Mouse (Mus musculus) kidney, postnatal 4 days (tissue): ENCODE data around the gene Eln.

Experiments used
- DNase-seq, 2 experiments: peaks; one replicate each; pipeline ENCODE4 v3.0.0; 2021; ENCODE audit warnings: mixed read lengths in 2 of 2

Eln gene

GRCm38 (mm10) chr5:134746890-134747511 lies at the start of gene Eln:
Gene Eln, minus strand, starts transcription at chr5:134747323.
- DNase-seq: peak; percentile 58 to 69

DNA sequence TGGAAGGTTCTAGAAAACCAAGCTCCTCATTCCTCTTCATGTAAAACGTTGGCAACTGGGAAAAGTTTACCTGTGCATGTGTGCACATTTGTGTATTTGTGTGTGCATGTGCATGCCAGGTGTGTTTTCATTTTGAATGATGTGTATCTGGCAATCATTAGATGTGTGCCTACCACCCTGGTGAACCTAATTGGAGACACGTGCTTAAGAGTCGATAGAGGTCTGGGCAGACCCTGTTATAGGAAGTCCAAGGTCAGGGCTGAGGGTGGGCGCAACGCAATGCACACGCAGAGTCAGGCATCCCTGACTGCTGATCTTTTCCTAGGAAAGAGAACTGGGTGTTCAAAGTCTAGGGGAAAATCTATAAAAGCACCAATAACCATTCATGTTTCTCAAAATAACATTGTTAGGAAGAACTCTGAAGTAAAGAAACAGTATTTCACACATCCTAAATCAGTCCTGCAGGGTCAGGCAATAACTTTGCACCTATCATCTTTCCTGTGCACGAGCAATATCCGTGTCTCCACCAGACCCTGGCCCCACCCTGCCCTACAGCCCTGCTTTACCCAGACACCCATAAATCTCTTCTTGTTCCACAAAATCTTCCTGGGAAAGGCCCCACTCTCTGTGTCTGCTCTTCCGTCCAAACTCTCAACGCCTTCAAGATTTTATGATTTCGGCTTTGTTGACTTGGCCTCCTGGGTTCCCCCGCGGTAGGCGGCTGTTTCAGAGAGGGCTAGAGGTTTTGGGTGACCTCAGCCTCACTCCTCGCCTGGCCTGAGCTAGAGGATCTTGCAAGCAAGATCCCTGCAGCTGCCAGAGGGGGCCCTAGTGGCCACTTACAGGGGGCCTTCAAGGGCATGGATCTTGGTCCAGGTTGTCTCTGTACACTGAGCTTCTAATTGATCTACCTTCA lies 43.2 kb upstream of the Eln start:
- DNase-seq: peak; percentile 24 to 54

DNA sequence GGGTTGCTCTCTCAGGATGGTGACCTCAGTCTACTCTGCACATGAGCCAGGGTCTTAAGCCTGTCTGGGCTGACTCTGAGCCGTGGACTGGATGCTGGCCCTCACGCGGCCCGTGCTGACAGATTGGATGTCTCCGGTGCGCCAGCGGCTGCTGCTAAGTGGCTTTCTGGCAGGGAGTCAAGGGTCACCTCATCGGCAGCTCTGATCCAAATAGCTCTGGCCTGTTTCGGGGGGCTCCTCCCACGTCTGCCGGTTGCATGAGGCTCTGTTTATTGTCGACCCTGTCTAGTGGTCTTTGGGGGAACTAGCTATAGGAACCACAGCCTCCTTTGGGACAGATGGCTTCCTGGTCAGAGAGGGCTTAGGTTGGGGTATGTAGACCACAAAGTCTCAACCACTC lies 41.1 kb upstream of the Eln start:
- peak; percentile 56 to 71 for DNase-seq

DNA sequence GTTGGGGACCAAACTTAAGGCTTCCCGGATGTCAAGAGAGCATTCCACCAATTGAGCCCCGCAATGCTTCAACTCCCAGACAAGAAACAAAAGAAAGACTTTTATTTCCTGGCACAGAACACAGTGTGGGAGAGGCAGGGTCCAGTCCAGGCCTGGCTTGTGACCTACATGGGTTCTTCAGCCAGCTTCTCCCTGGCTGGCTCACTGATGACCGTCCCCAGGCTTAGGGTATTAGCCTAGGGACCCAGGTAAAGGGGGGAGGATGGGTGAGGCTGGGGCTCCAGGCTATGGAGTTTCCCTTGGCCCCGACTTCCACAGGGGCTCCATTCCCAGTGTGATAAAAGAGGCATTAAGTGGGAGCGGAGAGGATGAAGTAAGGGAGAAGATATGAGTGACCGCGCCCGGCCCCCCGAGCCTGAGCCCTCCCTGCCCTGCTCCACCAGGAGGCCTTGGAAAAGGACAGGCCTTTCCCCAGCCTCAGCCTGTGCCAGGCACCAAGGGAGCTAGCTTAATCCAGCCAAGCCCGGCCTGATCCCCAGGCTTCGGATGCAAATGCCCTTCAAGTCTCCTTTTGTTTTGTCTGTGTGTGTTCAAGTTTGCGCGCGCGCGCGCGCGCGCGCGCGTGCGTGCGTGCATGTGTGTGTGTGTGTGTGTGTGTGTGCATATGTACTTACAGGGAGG lies 38.7 kb upstream of the Eln start:
- peak in 1 of 2 experiments; percentile 24 for DNase-seq

GRCm38 (mm10) chr5:134783794-134784193 lies 36.7 kb upstream of the Eln start:
- no peak for DNase-seq

DNA sequence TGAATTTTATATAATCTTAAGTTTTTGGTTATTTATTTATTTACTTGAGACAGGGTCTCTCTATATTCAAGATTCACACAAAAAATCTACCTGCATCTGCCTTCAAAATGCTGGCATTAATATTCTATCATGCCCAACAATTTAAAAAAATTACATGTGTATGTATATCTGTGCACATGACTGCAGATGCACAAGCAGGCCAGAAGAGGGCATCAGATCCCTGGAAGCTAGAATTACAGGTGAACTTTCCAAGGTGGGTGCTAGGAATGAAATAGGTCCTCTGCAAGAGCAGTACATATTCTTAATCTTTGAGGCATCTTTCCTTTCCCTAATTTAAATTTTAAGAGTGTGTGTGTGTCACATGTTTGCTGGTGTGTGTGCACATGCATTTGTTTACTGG lies 33.8 kb upstream of the Eln start:
- no peak for DNase-seq

- no peak for DNase-seq
Observed at GRCm38 (mm10) chr5:134780146-134780545, 33.0 kb upstream of the Eln start.

DNA sequence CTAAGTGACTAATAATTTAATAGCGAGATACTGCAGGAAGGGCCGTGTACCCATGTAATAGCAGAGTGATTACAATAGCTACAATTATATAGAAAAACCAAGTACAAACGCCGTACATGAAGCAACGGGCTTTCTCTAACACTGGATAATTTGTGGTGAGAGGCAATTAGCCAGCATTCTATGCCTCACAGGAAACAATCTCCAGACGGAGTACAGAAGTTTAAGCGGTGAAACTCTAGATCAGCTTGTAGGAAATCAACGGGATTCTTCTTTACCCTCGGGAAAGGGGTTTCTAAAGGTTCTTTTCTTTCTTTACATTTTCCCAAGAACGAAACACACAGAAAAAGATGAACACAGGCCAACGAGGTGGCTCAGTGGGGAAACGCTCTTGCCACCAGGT lies 29.4 kb upstream of the Eln start:
- DNase-seq: no peak

GRCm38 (mm10) chr5:134772522-134772921 lies 25.4 kb upstream of the Eln start:
- DNase-seq: peak; percentile 77 to 86

DNA sequence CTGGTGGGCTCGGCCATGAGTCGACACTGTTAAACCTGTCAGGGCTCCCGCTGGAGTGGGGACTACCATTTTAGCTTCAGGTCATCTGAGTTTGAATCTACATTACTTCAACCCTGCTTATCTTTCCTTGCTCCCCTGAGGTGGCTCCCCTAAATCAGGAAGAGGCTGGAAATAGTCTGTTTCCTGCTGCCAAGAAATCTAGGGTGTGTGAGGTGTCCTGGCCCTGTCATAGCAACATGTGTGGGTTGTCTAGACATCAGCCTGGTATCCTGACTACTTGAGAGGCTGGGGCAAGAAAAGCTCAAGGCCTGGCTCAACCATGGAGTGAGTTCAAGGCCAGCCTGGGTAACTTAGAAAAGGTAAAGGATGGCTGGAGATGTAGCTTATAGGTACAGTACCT lies 24.6 kb upstream of the Eln start:
- no peak for DNase-seq

DNA sequence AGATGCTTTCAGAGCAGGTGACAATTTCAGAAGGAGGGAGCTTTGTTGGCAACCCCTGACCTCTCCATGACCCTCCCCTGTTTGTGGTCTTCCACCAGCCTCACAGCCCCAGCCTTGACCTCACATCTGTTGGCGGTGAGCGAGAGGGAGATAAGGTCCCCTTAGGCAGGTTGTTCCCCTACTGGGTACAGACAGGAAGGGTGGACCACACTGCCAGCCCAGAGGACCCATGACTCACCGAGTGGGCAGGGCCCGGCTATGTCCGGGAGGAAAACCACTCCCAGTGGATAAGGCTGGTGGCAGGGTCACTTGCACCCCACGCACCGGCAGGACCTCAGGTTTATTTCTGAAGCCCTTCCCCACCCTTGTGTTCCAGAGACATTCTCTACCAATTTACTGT lies 22.1 kb upstream of the Eln start:
- DNase-seq: peak in 1 of 2 experiments; percentile 24

DNA sequence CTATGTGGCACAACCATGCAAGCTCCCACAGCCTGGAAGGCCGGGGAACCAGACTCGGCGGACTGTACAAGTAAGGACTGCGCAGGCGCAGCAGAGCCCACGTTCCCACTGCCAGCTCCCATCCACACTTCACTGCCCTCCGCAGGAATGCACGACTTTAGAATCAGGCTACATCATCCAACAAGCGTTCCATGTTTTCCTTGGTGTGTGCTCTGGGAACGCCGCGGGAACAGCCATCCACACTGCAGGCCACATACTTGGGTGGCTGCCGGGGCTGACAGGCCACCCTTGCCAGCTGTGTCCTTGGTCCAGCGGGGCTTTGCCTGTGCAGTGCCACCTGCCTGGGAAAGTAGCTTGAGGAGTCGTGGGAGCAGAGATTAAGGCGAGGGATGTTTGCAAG lies 18.3 kb upstream of the Eln start:
- DNase-seq: no peak

- no peak for DNase-seq
Observed at GRCm38 (mm10) chr5:134763326-134763725, 16.2 kb upstream of the Eln start.

DNA sequence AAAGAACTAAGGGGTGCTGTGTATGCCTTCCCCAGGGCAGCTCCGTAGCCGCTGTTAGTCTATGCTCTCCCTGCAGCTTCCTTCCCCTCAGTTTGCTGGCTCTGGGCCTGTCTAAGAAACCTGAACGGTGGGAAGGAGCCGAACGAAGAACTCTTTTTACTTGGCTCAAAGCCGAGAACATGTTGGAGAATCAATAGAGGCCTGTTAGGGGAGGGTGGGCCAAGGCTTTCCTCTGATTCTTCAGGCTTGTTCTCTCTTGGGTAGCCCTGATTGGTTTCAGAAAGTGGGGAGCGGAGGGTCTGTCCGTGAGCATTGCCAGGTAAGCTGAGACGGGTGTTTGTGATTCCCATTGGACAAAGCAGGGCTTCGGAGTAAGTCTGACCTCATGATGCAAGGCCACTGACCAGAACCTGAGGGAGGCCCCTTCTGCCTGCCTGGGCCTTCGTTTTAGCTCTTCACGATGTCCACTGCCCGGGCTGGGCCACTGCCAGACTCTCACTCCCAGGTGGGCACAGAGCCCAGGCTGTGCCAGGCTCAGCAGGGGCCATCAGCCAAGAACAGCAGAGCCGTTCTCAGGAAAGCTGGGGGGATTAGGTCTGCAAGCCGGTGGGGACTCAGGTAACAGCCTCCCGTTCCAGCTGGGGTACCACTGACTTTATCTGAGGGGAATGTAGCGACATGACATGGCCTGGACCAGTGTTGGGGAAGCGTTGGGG lies 14.4 kb upstream of the Eln start:
- no peak for DNase-seq

DNA sequence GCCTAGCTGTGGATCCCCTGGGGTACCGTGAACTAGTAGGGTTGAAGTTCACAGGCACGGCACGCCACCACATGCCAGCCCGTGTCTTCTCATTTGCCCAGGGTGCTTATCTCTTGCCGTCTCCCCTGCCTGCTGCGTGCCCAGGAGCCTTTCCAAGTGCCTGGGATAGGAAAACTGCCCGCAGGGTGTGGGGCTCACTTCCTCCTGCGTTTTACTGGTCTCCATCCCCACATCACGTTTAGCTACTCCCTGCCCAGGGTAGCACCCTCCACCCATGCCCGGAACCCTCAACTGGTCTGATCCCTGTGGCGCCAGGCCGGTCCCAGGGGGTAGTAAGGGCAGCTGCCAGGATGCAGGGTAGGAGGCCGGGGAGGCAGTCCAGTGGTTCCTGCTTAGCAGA lies 8.9 kb upstream of the Eln start:
- DNase-seq: no peak

DNA sequence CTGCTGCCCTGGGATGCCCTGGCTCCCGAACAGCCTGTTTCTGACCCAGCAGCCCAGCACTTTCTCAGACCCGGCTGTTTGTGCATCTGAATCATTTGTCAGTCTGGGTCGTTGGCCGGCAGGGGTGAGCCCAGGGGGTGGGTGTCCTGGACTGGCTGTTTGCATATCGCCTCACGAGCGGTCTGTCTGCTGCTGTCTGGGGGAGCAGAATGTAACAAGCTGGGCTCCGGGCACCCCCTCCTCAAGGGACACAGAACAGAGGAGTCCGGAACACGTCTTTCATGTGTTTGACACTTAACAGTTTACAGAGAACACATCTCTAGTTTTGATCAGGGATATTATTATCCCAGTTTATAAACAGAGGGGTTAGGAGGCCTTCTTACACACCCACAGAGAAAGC lies 7.0 kb upstream of the Eln start:
- DNase-seq: no peak

DNA sequence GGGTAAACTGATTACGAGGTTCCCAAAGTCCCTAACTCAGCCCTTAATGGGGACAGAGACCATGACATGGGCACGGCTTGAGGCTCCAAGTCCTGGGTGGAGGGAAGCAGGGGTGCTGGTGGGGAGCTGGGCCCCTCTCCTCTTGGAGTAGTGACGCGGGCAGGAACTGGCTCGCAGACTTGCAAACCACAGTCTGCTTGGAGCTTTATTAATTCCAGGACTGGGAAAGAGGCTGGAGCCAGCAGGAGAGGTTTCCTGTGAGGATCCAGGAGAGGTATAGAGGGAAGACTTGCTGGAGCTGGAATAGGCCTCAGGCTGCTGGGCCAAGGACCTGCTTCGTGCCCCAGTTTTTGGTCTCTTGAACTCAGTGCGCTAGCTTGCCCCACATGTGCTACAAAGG lies 3.3 kb upstream of the Eln start:
- DNase-seq: no peak

GRCm38 (mm10) chr5:134747947-134748618 lies 960 bp upstream of the Eln start:
- peak; percentile 73 to 80 for DNase-seq

- DNase-seq: peak; percentile 88 to 92
Observed at GRCm38 (mm10) chr5:134747512-134747893, 380 bp upstream of the Eln start.

DNA sequence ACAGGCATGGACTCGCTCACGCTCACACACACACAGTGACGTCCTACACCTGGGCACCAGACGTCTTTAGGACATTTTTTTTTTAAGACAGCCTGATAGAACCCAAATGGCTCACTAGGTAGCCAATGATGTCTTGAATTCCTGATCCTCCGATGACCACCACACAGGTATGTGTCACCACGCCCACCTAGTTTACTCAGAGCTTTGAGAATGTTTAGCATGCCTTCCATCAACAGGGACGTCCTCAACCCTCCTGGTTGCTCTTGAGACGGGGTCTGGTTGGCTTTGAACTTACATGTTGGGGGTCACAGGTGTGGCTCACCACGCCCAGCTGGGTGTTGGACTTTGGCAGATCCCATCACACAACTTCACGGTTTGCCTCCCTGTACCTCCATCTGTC lies 922 bp downstream of the Eln start:
- no peak for DNase-seq

DNA sequence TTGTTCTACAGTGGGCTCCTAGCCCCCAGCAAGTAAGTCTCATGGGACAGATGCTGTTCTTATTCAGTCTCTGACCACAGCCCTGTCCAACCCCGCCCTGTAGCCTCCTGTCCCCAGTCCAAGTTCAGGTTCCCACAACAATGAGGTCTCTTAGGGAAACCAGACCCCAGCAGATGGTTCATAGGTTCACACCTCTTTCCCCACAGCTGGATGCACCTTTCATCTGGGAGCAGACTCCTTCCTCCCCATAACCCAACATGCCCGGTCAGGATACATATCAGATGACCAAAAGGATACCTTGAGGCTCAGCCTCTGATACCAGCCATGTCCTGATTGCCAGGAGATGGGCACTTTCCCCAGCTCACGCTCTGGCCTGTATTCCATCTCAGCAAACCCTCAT lies 1.3 kb downstream of the Eln start:
- no peak for DNase-seq

DNA sequence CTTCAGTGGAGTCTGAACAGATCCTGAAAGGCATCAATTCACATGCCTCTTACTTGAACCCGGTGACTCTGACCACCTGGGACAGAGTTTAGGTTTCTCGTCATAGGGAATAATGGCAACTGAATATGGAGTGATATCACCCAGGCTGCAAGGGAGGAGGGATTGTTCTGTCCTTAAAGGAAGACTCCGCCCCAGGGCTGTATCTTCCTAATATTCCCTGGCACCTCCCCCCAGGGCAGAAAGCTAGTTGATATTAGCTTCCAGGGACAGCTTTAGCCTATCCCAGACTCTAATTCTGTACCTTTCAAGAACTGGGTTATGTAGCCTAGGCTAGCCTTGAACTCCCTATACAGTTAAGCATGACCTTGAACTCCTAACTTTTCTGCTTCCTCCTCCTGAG lies 2.1 kb downstream of the Eln start:
- DNase-seq: no peak

DNA sequence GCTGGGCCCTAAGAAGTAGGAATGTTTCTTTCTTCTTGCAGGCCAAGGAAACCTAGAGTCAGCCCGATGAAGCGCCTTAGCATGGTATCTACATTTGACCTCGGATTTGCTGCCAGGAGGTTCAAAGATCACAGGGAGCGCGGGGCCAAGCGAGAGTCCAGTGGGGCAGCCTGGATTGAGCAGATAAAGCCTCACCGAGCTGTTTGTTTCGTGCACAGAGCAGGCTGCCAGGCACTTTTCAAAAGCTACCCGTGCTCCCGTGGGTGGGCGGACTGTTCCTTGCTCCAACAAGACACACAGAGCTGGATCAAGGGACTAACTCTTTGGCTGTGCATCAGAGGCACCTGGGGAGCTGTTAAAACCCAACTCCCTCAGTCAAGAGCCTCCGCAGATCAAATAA lies 3.1 kb downstream of the Eln start:
- DNase-seq: peak in 1 of 2 experiments; percentile 22
